Mouse (Mus musculus): ENCODE results near the gene Acyp2. TPM values are rescaled to one million over a fixed set of nuclear protein-coding genes. Genes with fewer than 3 reads are reported as not detected.

The Acyp2 gene
- polyA plus RNA-seq, 1 experiment from 2014 or later: 33.5 TPM

GRCm38 (mm10) chr11:30607587-30608518 is 41.5 kb downstream of the Acyp2 start:
- H3K4me2 ChIP-seq (ENCODE audit: low read depth, low read length): no peak overlapping the region
- ATAC-seq (ENCODE audit: low read depth): peak; percentile 67
- no peaks in the 10 kb centered on the region for H3K27me3 ChIP-seq (ENCODE audit: control insufficient read depth, insufficient read depth, low read depth, low read length)
- H3K27ac ChIP-seq (ENCODE audit: low read length): no peak overlapping the region
- WGBS: 50% methylated on average over 3 of the region's 3 CpGs
- H3K4me3 ChIP-seq (ENCODE audit: low read length): no peak overlapping the region
- H3K9me3 ChIP-seq (ENCODE audit: control insufficient read depth, low read length): no peaks in the 10 kb centered on the region
- no peaks in the 10 kb centered on the region for H3K4me1 ChIP-seq (replicated peaks; ENCODE audit: control insufficient read depth, insufficient read depth, low read length)
- no peak overlapping the region for H3K9ac ChIP-seq (ENCODE audit: low read length)
- H3K36me3 ChIP-seq (ENCODE audit: control insufficient read depth, insufficient read depth, low read length): no peaks in the 10 kb centered on the region

DNA sequence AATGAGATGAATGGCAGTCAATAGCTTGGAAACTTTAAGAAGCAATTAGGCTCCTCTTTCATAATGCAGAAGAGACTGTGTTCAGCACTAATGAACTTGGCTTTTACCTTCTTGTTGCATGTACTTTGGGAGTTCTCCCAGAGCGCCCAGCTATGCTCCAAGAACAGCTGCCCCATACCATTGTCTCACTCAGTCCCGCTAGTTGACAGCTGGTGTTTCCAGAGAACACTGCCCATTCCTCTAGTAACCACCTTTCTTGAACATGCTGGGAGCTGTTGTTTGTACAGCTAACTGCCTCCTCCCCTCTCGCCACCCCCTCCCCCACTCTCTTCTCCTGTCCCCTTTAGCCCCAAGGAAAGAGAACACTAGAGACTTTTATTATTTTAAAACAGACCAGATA is 52.1 kb downstream of the Acyp2 start:
- H3K4me3 ChIP-seq (ENCODE audit: low read length): no peak overlapping the region
- H3K9me3 ChIP-seq (ENCODE audit: control insufficient read depth, low read length): no peaks in the 10 kb centered on the region
- H3K4me1 ChIP-seq (replicated peaks; ENCODE audit: control insufficient read depth, insufficient read depth, low read length): no peaks in the 10 kb centered on the region
- H3K27ac ChIP-seq (ENCODE audit: low read length): no peak overlapping the region
- H3K27me3 ChIP-seq (ENCODE audit: control insufficient read depth, insufficient read depth, low read depth, low read length): no peaks in the 10 kb centered on the region
- H3K9ac ChIP-seq (ENCODE audit: low read length): no peak overlapping the region
- H3K4me2 ChIP-seq (ENCODE audit: low read depth, low read length): no peak overlapping the region
- WGBS: 56% methylated on average over 3 of the region's 3 CpGs
- no peaks in the 10 kb centered on the region for H3K36me3 ChIP-seq (ENCODE audit: control insufficient read depth, insufficient read depth, low read length)
- ATAC-seq (ENCODE audit: low read depth): peak; percentile 95

DNA sequence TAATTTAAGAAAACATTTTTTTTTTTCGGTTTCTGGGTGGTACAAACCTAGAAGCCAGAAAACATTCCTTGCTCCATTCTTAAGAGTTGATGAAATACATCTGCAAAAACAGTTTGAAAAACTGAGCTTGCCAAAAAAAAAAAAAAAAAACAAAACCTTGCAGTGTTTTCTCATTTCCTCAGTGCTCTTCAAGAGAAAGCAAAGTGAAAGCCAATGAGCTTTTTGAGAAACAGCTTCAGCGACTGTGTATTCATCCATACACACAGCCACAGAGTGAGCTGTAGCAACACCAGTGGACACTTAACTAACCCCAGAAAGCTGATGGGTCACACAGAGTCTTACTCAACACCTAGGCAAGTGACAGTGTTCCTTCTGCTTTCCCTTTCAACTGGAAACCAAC is 69.4 kb downstream of the Acyp2 start:
- Histone ChIP-seq H3K36me3 (ENCODE audit: control insufficient read depth, insufficient read depth, low read length) (no peaks in the 10 kb centered on the region), H3K9ac (ENCODE audit: low read length) (no peak overlapping the region), H3K27me3 (ENCODE audit: control insufficient read depth, insufficient read depth, low read depth, low read length) (no peaks in the 10 kb centered on the region), H3K4me1 (replicated peaks; ENCODE audit: control insufficient read depth, insufficient read depth, low read length) (no peaks in the 10 kb centered on the region), H3K4me3 (ENCODE audit: low read length) (no peak overlapping the region), H3K4me2 (ENCODE audit: low read depth, low read length) (no peak overlapping the region), H3K27ac (ENCODE audit: low read length) (peak overlapping the region; percentile 63), H3K9me3 (ENCODE audit: control insufficient read depth, low read length) (peaks cover 6% of the 10 kb centered on the region; the same call in 1 of the 2 replicates)
- 54% methylated on average over 2 of the region's 2 CpGs for WGBS
- peak; percentile 74 for ATAC-seq (ENCODE audit: low read depth)

GRCm38 (mm10) chr11:30578931-30579330 is 70.5 kb downstream of the Acyp2 start:
- WGBS: 73% methylated on average over 2 of the region's 2 CpGs
- Histone ChIP-seq H3K27ac (ENCODE audit: low read length) (peak overlapping the region; percentile 86), H3K9ac (ENCODE audit: low read length) (no peak overlapping the region), H3K9me3 (ENCODE audit: control insufficient read depth, low read length) (peaks cover 6% of the 10 kb centered on the region; the same call in 1 of the 2 replicates), H3K4me1 (replicated peaks; ENCODE audit: control insufficient read depth, insufficient read depth, low read length) (no peaks in the 10 kb centered on the region), H3K4me2 (ENCODE audit: low read depth, low read length) (no peak overlapping the region), H3K27me3 (ENCODE audit: control insufficient read depth, insufficient read depth, low read depth, low read length) (no peaks in the 10 kb centered on the region), H3K4me3 (ENCODE audit: low read length) (no peak overlapping the region), H3K36me3 (ENCODE audit: control insufficient read depth, insufficient read depth, low read length) (no peaks in the 10 kb centered on the region)
- peak; percentile 52; the same call in 1 of the 2 replicates for ATAC-seq (ENCODE audit: low read depth)

- 42% methylated on average over 15 of the region's 15 CpGs for WGBS
- Histone ChIP-seq H3K27ac (ENCODE audit: low read length) (peak overlapping the region; percentile 79), H3K36me3 (ENCODE audit: control insufficient read depth, insufficient read depth, low read length) (no peaks in the 10 kb centered on the region; the same call in 1 of the 2 replicates), H3K4me3 (ENCODE audit: low read length) (peak overlapping the region; percentile 41), H3K9me3 (ENCODE audit: control insufficient read depth, low read length) (no peaks in the 10 kb centered on the region), H3K4me2 (ENCODE audit: low read depth, low read length) (peak overlapping the region; percentile 48), H3K27me3 (ENCODE audit: control insufficient read depth, insufficient read depth, low read depth, low read length) (no peaks in the 10 kb centered on the region), H3K4me1 (replicated peaks; ENCODE audit: control insufficient read depth, insufficient read depth, low read length) (no peaks in the 10 kb centered on the region), H3K9ac (ENCODE audit: low read length) (peak overlapping the region; percentile 38)
- ATAC-seq (ENCODE audit: low read depth): peak; percentile 97
Measured at GRCm38 (mm10) chr11:30572790-30573395, 76.5 kb downstream of the Acyp2 start.

GRCm38 (mm10) chr11:30570568-30570967 is 78.8 kb downstream of the Acyp2 start:
- Histone ChIP-seq H3K4me1 (replicated peaks; ENCODE audit: control insufficient read depth, insufficient read depth, low read length) (no peaks in the 10 kb centered on the region), H3K27ac (ENCODE audit: low read length) (no peak overlapping the region), H3K27me3 (ENCODE audit: control insufficient read depth, insufficient read depth, low read depth, low read length) (no peaks in the 10 kb centered on the region), H3K4me2 (ENCODE audit: low read depth, low read length) (no peak overlapping the region), H3K9me3 (ENCODE audit: control insufficient read depth, low read length) (no peaks in the 10 kb centered on the region), H3K9ac (ENCODE audit: low read length) (no peak overlapping the region), H3K36me3 (ENCODE audit: control insufficient read depth, insufficient read depth, low read length) (no peaks in the 10 kb centered on the region; the same call in 1 of the 2 replicates), H3K4me3 (ENCODE audit: low read length) (no peak overlapping the region)
- no peak for ATAC-seq (ENCODE audit: low read depth)
- WGBS: 49% methylated on average over 3 of the region's 3 CpGs

DNA sequence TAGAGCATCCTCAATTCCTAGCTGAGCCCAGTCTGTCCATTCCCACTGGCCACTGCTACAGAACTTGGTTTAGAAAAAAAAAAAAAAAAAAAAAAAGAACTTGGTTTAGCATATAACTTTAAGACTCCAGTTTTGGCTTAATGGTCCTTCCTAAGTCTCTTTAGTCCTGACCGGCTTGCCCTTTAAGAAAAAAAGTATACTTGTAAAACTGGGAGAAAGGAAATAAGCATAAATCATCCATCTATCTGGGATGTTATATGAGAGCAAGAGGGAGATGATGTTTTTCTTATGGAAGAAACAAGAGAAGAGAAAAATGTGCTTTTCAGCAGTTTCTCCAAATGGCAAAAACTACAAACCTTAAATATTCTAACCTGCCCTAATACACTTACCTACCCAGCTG is 89.2 kb downstream of the Acyp2 start:
- H3K4me2 ChIP-seq (ENCODE audit: low read depth, low read length): no peak overlapping the region

GRCm38 (mm10) chr11:30553408-30553807 is 96.0 kb downstream of the Acyp2 start:
- ATAC-seq (ENCODE audit: low read depth): no peak
- H3K27me3 ChIP-seq (ENCODE audit: control insufficient read depth, insufficient read depth, low read depth, low read length): no peaks in the 10 kb centered on the region
- no peaks in the 10 kb centered on the region for H3K9me3 ChIP-seq (ENCODE audit: control insufficient read depth, low read length)
- WGBS: 98% methylated on average over 1 of the region's 1 CpGs
- no peaks in the 10 kb centered on the region for H3K36me3 ChIP-seq (ENCODE audit: control insufficient read depth, insufficient read depth, low read length)
- H3K4me1 ChIP-seq (replicated peaks; ENCODE audit: control insufficient read depth, insufficient read depth, low read length): no peaks in the 10 kb centered on the region
- no peak overlapping the region for H3K4me2 ChIP-seq (ENCODE audit: low read depth, low read length)
- no peak overlapping the region for H3K9ac ChIP-seq (ENCODE audit: low read length)
- H3K4me3 ChIP-seq (ENCODE audit: low read length): no peak overlapping the region
- H3K27ac ChIP-seq (ENCODE audit: low read length): no peak overlapping the region

More for the DNA sequence above, 89.2 kb downstream of the Acyp2 start:
- Histone ChIP-seq H3K4me3 (ENCODE audit: low read length) (no peak overlapping the region), H3K4me1 (replicated peaks; ENCODE audit: control insufficient read depth, insufficient read depth, low read length) (no peaks in the 10 kb centered on the region), H3K27me3 (ENCODE audit: control insufficient read depth, insufficient read depth, low read depth, low read length) (no peaks in the 10 kb centered on the region), H3K9me3 (ENCODE audit: control insufficient read depth, low read length) (no peaks in the 10 kb centered on the region), H3K27ac (ENCODE audit: low read length) (no peak overlapping the region), H3K36me3 (ENCODE audit: control insufficient read depth, insufficient read depth, low read length) (no peaks in the 10 kb centered on the region), H3K9ac (ENCODE audit: low read length) (no peak overlapping the region)
- WGBS: 55% methylated on average over 1 of the region's 1 CpGs
- no peak for ATAC-seq (ENCODE audit: low read depth)

GRCm38 (mm10) chr11:30517133-30517532 is 132.3 kb downstream of the Acyp2 start:
- no peaks in the 10 kb centered on the region for H3K4me1 ChIP-seq (replicated peaks; ENCODE audit: control insufficient read depth, insufficient read depth, low read length)
- H3K9me3 ChIP-seq (ENCODE audit: control insufficient read depth, low read length): no peaks in the 10 kb centered on the region
- H3K27ac ChIP-seq (ENCODE audit: low read length): no peak overlapping the region
- H3K36me3 ChIP-seq (ENCODE audit: control insufficient read depth, insufficient read depth, low read length): no peaks in the 10 kb centered on the region
- no peak overlapping the region for H3K4me3 ChIP-seq (ENCODE audit: low read length)
- ATAC-seq (ENCODE audit: low read depth): no peak
- H3K4me2 ChIP-seq (ENCODE audit: low read depth, low read length): no peak overlapping the region
- no peaks in the 10 kb centered on the region for H3K27me3 ChIP-seq (ENCODE audit: control insufficient read depth, insufficient read depth, low read depth, low read length)
- H3K9ac ChIP-seq (ENCODE audit: low read length): no peak overlapping the region
- 80% methylated on average over 2 of the region's 2 CpGs for WGBS

All from lung, embryonic 16.5 days (tissue).